In the genomic region with DNA sequence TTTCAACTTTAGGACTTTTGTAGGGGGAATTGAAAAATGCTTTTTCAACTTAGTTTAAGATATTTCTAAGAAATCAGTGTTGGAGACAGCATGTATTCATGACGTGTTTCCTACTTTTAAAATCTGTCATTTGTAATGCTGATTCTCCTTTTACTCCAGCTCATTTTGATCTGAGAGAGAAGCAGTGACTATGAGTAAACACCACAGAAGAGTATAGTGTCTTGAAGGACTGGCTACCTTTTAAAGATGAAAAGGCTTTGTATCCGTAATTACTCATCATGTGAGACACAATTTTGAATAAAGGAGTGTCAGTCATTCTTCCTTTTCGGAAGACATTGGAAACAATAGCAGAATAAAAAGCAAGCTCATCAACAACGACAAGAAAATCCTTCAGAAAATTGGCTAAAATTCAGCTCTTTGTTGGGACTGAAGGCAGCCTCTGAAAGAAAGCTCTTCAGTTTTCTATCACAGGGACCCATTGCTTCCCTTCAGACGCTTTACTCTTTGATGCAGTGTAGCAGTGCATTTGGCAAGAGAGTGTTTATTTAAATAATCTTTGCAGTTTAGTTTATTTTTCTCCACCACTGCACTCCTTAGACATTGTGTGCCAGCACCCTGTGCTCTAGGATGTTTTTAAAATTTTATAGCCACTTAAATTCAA, we compare ENCODE assay signal across 23 mouse cellular contexts. TPM values are rescaled to one million over a fixed set of nuclear protein-coding genes. Genes with fewer than 3 reads are reported as not detected.
A peak's percentile ranks its signal among the peaks of the same experiment; 100 is the strongest.
DNase-seq lines count a peak whose midpoint lies in the region; ATAC-seq and TF ChIP-seq lines count a peak whose summit lies in the region.
"Had no signal": no experiment of that assay in that cellular context is flagged by ENCODE, and none has a peak within 500 bp of the region (broad histone marks: within the 10 kb centered on the region; RNA-seq: fewer than 3 reads in every experiment).

No protein-coding gene starts in this region.

- peak; percentile 25 for DNase-seq in midbrain, embryonic 14.5 days
- no peak for DNase-seq in midbrain, postnatal 0 days (ENCODE audit: low spot score)
- DNase-seq in brain, embryonic 14.5 days (ENCODE audit: low read depth): peak; percentile 80
- peak; percentile 14 for DNase-seq in forebrain, postnatal 0 days
- DNase-seq in layer of hippocampus, postnatal 25 days (ENCODE audit: extremely low spot score in 1 of 2, low spot score in 1 of 2): no peak
- no peak for DNase-seq in cerebellum, adult 11 months
- DNase-seq: adrenal gland, adult 8-10 months; adrenal gland, postnatal 36 days; B cell, adult 2 months; cerebellum, adult 11-12 months; cerebellum, adult 9-10 months; cerebellum, postnatal 36 days; gastrocnemius, postnatal 14 days; heart, adult 2 months; heart, postnatal 14 days had no signal

- ATAC-seq in midbrain, embryonic 14.5 days (ENCODE audit: low FRiP score, low TSS enrichment): no peak
- no peak for ATAC-seq in midbrain, postnatal 0 days (ENCODE audit: low FRiP score)
- ATAC-seq in forebrain, embryonic 13.5 days: peak; percentile 75
- ATAC-seq in forebrain, postnatal 0 days: peak; percentile 56; the same call in 1 of the 2 replicates
- ATAC-seq: CD4-positive, CD25-positive, alpha-beta regulatory T cell, adult 4 months; intestine, embryonic 15.5 days had no signal

- no peaks in the 10 kb centered on the region for H3K36me3 ChIP-seq in midbrain, embryonic 14.5 days (ENCODE audit: control insufficient read depth, insufficient read depth, low read length)
- H3K36me3 ChIP-seq in midbrain, postnatal 0 days (ENCODE audit: insufficient read depth, low read length): no peaks in the 10 kb centered on the region
- H3K36me3 ChIP-seq in forebrain, embryonic 13.5 days (ENCODE audit: poor library complexity, severe bottlenecking): no peaks in the 10 kb centered on the region
- H3K36me3 ChIP-seq in forebrain, postnatal 0 days (ENCODE audit: insufficient read depth): no peaks in the 10 kb centered on the region
- H3K36me3 ChIP-seq: embryonic facial prominence, embryonic 13.5 days; G1E; heart, embryonic 15.5 days; intestine, embryonic 15.5 days had no signal

- no peak for TF ChIP-seq POLR2A in brain, embryonic 14.5 days (IDR thresholded peaks at IDR 0.05; ENCODE audit: borderline replicate concordance, extremely low read depth, insufficient read depth, insufficient read length, poor library complexity, severe bottlenecking)

- H3K4me1 ChIP-seq in midbrain, embryonic 14.5 days (ENCODE audit: control insufficient read depth, insufficient read depth, low read length): peaks cover 7% of the 10 kb centered on the region
- peaks cover 5% of the 10 kb centered on the region; the same call in 1 of the 2 replicates for H3K4me1 ChIP-seq in midbrain, postnatal 0 days (ENCODE audit: insufficient read depth, low read length)
- H3K4me1 ChIP-seq in forebrain, embryonic 13.5 days: peaks cover 31% of the 10 kb centered on the region
- H3K4me1 ChIP-seq in forebrain, postnatal 0 days (ENCODE audit: insufficient read depth): 0 out of 2 replicates have a peak, but pooled peaks cover 5% of the 10 kb centered on the region
- H3K4me1 ChIP-seq: heart, embryonic 15.5 days; intestine, embryonic 15.5 days had no signal

- 12% methylated on average over 5 of the region's 5 CpGs for WGBS in midbrain, embryonic 14.5 days
- 19% methylated on average over 5 of the region's 5 CpGs for WGBS in midbrain, postnatal 0 days
- WGBS in forebrain, embryonic 13.5 days: 14% methylated on average over 5 of the region's 5 CpGs
- WGBS in forebrain, postnatal 0 days: 12% methylated on average over 5 of the region's 5 CpGs

- H3K4me2 ChIP-seq in midbrain, embryonic 14.5 days (ENCODE audit: low read length): no peak overlapping the region
- no peak overlapping the region for H3K4me2 ChIP-seq in midbrain, postnatal 0 days (ENCODE audit: low read depth, low read length, poor library complexity, severe bottlenecking)
- no peak overlapping the region for H3K4me2 ChIP-seq in forebrain, embryonic 13.5 days
- no peak overlapping the region for H3K4me2 ChIP-seq in forebrain, postnatal 0 days (ENCODE audit: low read depth)
- H3K4me2 ChIP-seq: embryonic facial prominence, embryonic 13.5 days; heart, embryonic 11.5 days; heart, embryonic 15.5 days; hindbrain, embryonic 14.5 days; intestine, embryonic 15.5 days had no signal

- no peak for TF ChIP-seq CTCF in midbrain, postnatal 0 days (IDR thresholded peaks at IDR 0.05)
- no peak for TF ChIP-seq CTCF in brain, embryonic 14.5 days (IDR thresholded peaks at IDR 0.05; ENCODE audit: borderline replicate concordance, extremely low read depth, insufficient read depth, insufficient read length)
- TF ChIP-seq CTCF in forebrain, postnatal 0 days (IDR thresholded peaks at IDR 0.05; ENCODE audit: low read depth): no peak

- H3K27me3 ChIP-seq in midbrain, embryonic 14.5 days (ENCODE audit: control insufficient read depth, insufficient read depth, low read length): no peaks in the 10 kb centered on the region
- H3K27me3 ChIP-seq in midbrain, postnatal 0 days (ENCODE audit: insufficient read depth, low read length): no peaks in the 10 kb centered on the region
- no peaks in the 10 kb centered on the region for H3K27me3 ChIP-seq in forebrain, embryonic 13.5 days
- H3K27me3 ChIP-seq in forebrain, postnatal 0 days (ENCODE audit: insufficient read depth, low read length): no peaks in the 10 kb centered on the region
- H3K27me3 ChIP-seq: embryonic facial prominence, embryonic 13.5 days; heart, embryonic 15.5 days; intestine, embryonic 15.5 days had no signal

- H3K4me3 ChIP-seq in midbrain, embryonic 14.5 days (replicated peaks; ENCODE audit: low read depth, low read length): no peak overlapping the region
- no peak overlapping the region for H3K4me3 ChIP-seq in midbrain, postnatal 0 days (ENCODE audit: low read depth, low read length)
- no peak overlapping the region for H3K4me3 ChIP-seq in forebrain, embryonic 13.5 days
- H3K4me3 ChIP-seq in forebrain, postnatal 0 days (ENCODE audit: low read depth, low read length): no peak overlapping the region
- H3K4me3 ChIP-seq: embryonic facial prominence, embryonic 13.5 days; heart, adult 2 months; heart, embryonic 15.5 days; intestine, embryonic 15.5 days had no signal

- H3K27ac ChIP-seq in midbrain, embryonic 14.5 days (replicated peaks; ENCODE audit: low read depth, low read length): no peak overlapping the region
- no peak overlapping the region for H3K27ac ChIP-seq in midbrain, postnatal 0 days (ENCODE audit: low read depth, low read length)
- H3K27ac ChIP-seq in forebrain, embryonic 13.5 days: peak overlapping the region; percentile 48; the same call in 1 of the 2 replicates
- no peak overlapping the region for H3K27ac ChIP-seq in forebrain, postnatal 0 days (ENCODE audit: low read depth, low read length)
- H3K27ac ChIP-seq: embryonic facial prominence, embryonic 13.5 days; heart, adult 2 months; heart, embryonic 15.5 days; hindbrain, embryonic 14.5 days; intestine, embryonic 15.5 days had no signal

- H3K9me3 ChIP-seq in midbrain, embryonic 14.5 days (ENCODE audit: control insufficient read depth, low read length): no peaks in the 10 kb centered on the region
- H3K9me3 ChIP-seq in midbrain, postnatal 0 days (ENCODE audit: low read length): no peaks in the 10 kb centered on the region
- no peaks in the 10 kb centered on the region for H3K9me3 ChIP-seq in forebrain, embryonic 13.5 days (replicated peaks)
- no peaks in the 10 kb centered on the region for H3K9me3 ChIP-seq in forebrain, postnatal 0 days (ENCODE audit: low read length)
- H3K9me3 ChIP-seq: embryonic facial prominence, embryonic 13.5 days; G1E; heart, embryonic 15.5 days; intestine, embryonic 15.5 days had no signal

- H3K9ac ChIP-seq in midbrain, embryonic 14.5 days (replicated peaks; ENCODE audit: low read length): no peak overlapping the region
- no peak overlapping the region for H3K9ac ChIP-seq in midbrain, postnatal 0 days (replicated peaks; ENCODE audit: low read length, poor library complexity, severe bottlenecking)
- no peak overlapping the region for H3K9ac ChIP-seq in forebrain, embryonic 13.5 days
- no peak overlapping the region for H3K9ac ChIP-seq in forebrain, postnatal 0 days
- H3K9ac ChIP-seq: embryonic facial prominence, embryonic 13.5 days; heart, embryonic 15.5 days; hindbrain, embryonic 14.5 days; intestine, embryonic 15.5 days had no signal

RNA-seq across cellular contexts. Expression of a gene that starts 50.1 kb away (rescaled TPM):
- 18.7 and 23.5 TPM in 2 replicates for polyA plus RNA-seq in midbrain, embryonic 14.5 days (2014; fragmentation: Nextera tagmentation; extraction: Ambion mirVana)
- total RNA-seq in midbrain, postnatal 0 days (2014; rRNA removed): 51.4 and 54.7 TPM in 2 replicates
- polyA plus RNA-seq in midbrain, postnatal 0 days (2015; fragmentation: Nextera tagmentation; extraction: Ambion mirVana): 13.2 and 13.9 TPM in 2 replicates
- polyA plus RNA-seq in brain, embryonic 14.5 days (2012; rRNA removed): 20.3 and 26.2 TPM in 2 replicates
- 21.4 and 22.4 TPM in 2 replicates for polyA plus RNA-seq in forebrain, embryonic 13.5 days (2015; fragmentation: Nextera tagmentation; extraction: Ambion mirVana)
- total RNA-seq in forebrain, postnatal 0 days (2014; rRNA removed): 52.2 and 58.1 TPM in 2 replicates
- polyA plus RNA-seq in forebrain, postnatal 0 days (2015; fragmentation: Nextera tagmentation; extraction: Ambion mirVana): 8.0 and 14.4 TPM in 2 replicates
- 10 to 100 TPM; 28.9 to 41.0 TPM for total RNA-seq in layer of hippocampus, postnatal 25 days (2021)
- polyA plus RNA-seq: G1E had no signal

Comparison
In these comparisons a context has a peak if more than half of its experiments do, and no peak if none do; other contexts are left out.
1. DNase-seq: peak in midbrain, embryonic 14.5 days (single experiment), brain, embryonic 14.5 days (single experiment) and forebrain, postnatal 0 days (single experiment); none in midbrain, postnatal 0 days (single experiment), layer of hippocampus, postnatal 25 days (0 of 2) and cerebellum, adult 11 months (single experiment).
2. ATAC-seq: peak in forebrain, embryonic 13.5 days (single experiment) and forebrain, postnatal 0 days (single experiment); none in midbrain, embryonic 14.5 days (single experiment) and midbrain, postnatal 0 days (single experiment).